Mouse (Mus musculus) embryonic facial prominence, embryonic 10.5 days (tissue): ENCODE measurements around the gene Gm15217. TPM values are rescaled to one million over a fixed set of nuclear protein-coding genes. Genes with fewer than 3 reads are reported as not detected.

Source experiments
- DNase-seq: peaks from one replicate; pipeline ENCODE4 v3.0.0-alpha.2; 2017; ENCODE audit warnings: low spot score
- H3K27ac ChIP-seq: fragments of 300-500 bp; sonication (generic); replicated peaks from 2 replicates; pipeline ENCODE4 v1.5.1; 2016; ENCODE audit warnings: mild to moderate bottlenecking
- H3K27me3 ChIP-seq: fragments of 300-500 bp; sonication (generic); replicated peaks from 2 replicates; pipeline ENCODE4 v1.6.1; 2016; ENCODE audit warnings: low read depth, mild to moderate bottlenecking; ENCODE audit not compliant: poor library complexity, severe bottlenecking
- H3K36me3 ChIP-seq: fragments of 300-500 bp; sonication (generic); replicated peaks from 2 replicates; pipeline ENCODE4 v1.6.1; 2016; ENCODE audit warnings: mild to moderate bottlenecking, moderate library complexity
- H3K4me1 ChIP-seq: fragments of 300-500 bp; sonication (generic); 2 replicates; pipeline ENCODE4 v1.6.1; 2016
- H3K4me3 ChIP-seq: fragments of 300-500 bp; sonication (generic); 2 replicates; pipeline ENCODE4 v1.5.1; 2016; ENCODE audit warnings: mild to moderate bottlenecking, moderate library complexity
- H3K9me3 ChIP-seq: fragments of 300-500 bp; sonication (generic); 2 replicates; pipeline ENCODE4 v1.6.1; 2016; ENCODE audit warnings: mild to moderate bottlenecking
- WGBS: fragments of 180-500 bp; shearing (Covaris S2); methylation state at CpG from one replicate; pipeline ENCODE4 v1.1.7; 2016; 5-methylcytosine and 5-hydroxymethylcytosine counted together
- polyA plus RNA-seq: library from polyadenylated mRNA; unstranded; fragments of >200 nt; fragmentation: Nextera tagmentation; extraction: Ambion mirVana; gene quantifications from 2 replicates; pipeline ENCODE4 v1.2.1, GENCODE M21; 2016

Gm15217 gene
- polyA plus RNA-seq, 1 experiment from 2014 or later: not detected

GRCm38 (mm10) chr14:46385701-46386477 lies 6.7 kb downstream of the Gm15217 start:
- Histone ChIP-seq H3K9me3 (no peaks in the 10 kb centered on the region), H3K36me3 (peaks cover 15% of the 10 kb centered on the region), H3K4me3 (peak overlapping the region; percentile 68), H3K4me1 (peaks cover 70% of the 10 kb centered on the region), H3K27me3 (peaks cover 93% of the 10 kb centered on the region), H3K27ac (peak overlapping the region; percentile 83)
- peak; percentile 75 for DNase-seq
- WGBS: under 1% methylated on average over 39 of the region's 39 CpGs

- peaks cover 15% of the 10 kb centered on the region for H3K36me3 ChIP-seq
- peaks cover 68% of the 10 kb centered on the region for H3K4me1 ChIP-seq
- peak overlapping the region; percentile 68 for H3K4me3 ChIP-seq
- WGBS: under 1% methylated on average over 28 of the region's 28 CpGs
- DNase-seq: no peak
- H3K9me3 ChIP-seq: no peaks in the 10 kb centered on the region
- H3K27ac ChIP-seq: peak overlapping the region; percentile 83
- H3K27me3 ChIP-seq: peaks cover 93% of the 10 kb centered on the region
Measured at GRCm38 (mm10) chr14:46386478-46387356, 7.5 kb downstream of the Gm15217 start.

- Histone ChIP-seq H3K4me3 (peak overlapping the region; percentile 68), H3K27me3 (peaks cover 93% of the 10 kb centered on the region), H3K9me3 (no peaks in the 10 kb centered on the region), H3K4me1 (peaks cover 69% of the 10 kb centered on the region), H3K27ac (peak overlapping the region; percentile 82), H3K36me3 (peaks cover 15% of the 10 kb centered on the region)
- WGBS: under 1% methylated on average over 27 of the region's 27 CpGs
- peak; percentile 93 for DNase-seq
Measured at GRCm38 (mm10) chr14:46387357-46387671, 8.1 kb downstream of the Gm15217 start.

GRCm38 (mm10) chr14:46387821-46388481 lies 8.7 kb downstream of the Gm15217 start:
- Histone ChIP-seq H3K27me3 (peaks cover 93% of the 10 kb centered on the region), H3K4me1 (peaks cover 71% of the 10 kb centered on the region), H3K4me3 (peak overlapping the region; percentile 68), H3K27ac (peak overlapping the region; percentile 82), H3K9me3 (no peaks in the 10 kb centered on the region), H3K36me3 (peaks cover 13% of the 10 kb centered on the region)
- under 1% methylated on average over 41 of the region's 41 CpGs for WGBS
- DNase-seq: peak; percentile 77

- Histone ChIP-seq H3K27ac (peak overlapping the region; percentile 82), H3K4me3 (peak overlapping the region; percentile 68), H3K36me3 (peaks cover 8% of the 10 kb centered on the region), H3K4me1 (peaks cover 71% of the 10 kb centered on the region), H3K27me3 (peaks cover 94% of the 10 kb centered on the region), H3K9me3 (no peaks in the 10 kb centered on the region)
- under 1% methylated on average over 27 of the region's 27 CpGs for WGBS
- peak; percentile 76 for DNase-seq
Measured at GRCm38 (mm10) chr14:46388636-46389035, 9.4 kb downstream of the Gm15217 start.

GRCm38 (mm10) chr14:46389438-46390248 lies 10.4 kb downstream of the Gm15217 start:
- DNase-seq: peak; percentile 30
- no peaks in the 10 kb centered on the region for H3K36me3 ChIP-seq
- H3K27me3 ChIP-seq: peaks cover 95% of the 10 kb centered on the region
- H3K4me1 ChIP-seq: peaks cover 64% of the 10 kb centered on the region
- WGBS: 5% methylated on average over 24 of the region's 24 CpGs
- no peaks in the 10 kb centered on the region for H3K9me3 ChIP-seq
- H3K4me3 ChIP-seq: peak overlapping the region; percentile 68
- peak overlapping the region; percentile 75 for H3K27ac ChIP-seq

GRCm38 (mm10) chr14:46390249-46390775 lies 11.1 kb downstream of the Gm15217 start, which contains the start of gene Bmp4:
Gene Bmp4 (minus strand): TSS chr14:46390669.
- peaks cover 92% of the 10 kb centered on the region for H3K27me3 ChIP-seq
- no peaks in the 10 kb centered on the region for H3K36me3 ChIP-seq
- peak within 1 kb of the TSS; percentile 68 for H3K4me3 ChIP-seq
- WGBS: 2% methylated on average over 26 of the region's 26 CpGs
- no peaks in the 10 kb centered on the region for H3K9me3 ChIP-seq
- H3K27ac ChIP-seq: peak within 1 kb of the TSS; percentile 75
- DNase-seq: peak; percentile 78
- peaks cover 58% of the 10 kb centered on the region for H3K4me1 ChIP-seq

- H3K27me3 ChIP-seq: peaks cover 94% of the 10 kb centered on the region
- WGBS: 45% methylated on average over 6 of the region's 6 CpGs
Measured at GRCm38 (mm10) chr14:46391621-46392170, 12.5 kb downstream of the Gm15217 start.

GRCm38 (mm10) chr14:46398091-46398695 lies 19.0 kb downstream of the Gm15217 start:
- Histone ChIP-seq H3K9me3 (no peaks in the 10 kb centered on the region), H3K27ac (no peak overlapping the region; the same call in 1 of the 2 replicates), H3K27me3 (peaks cover 78% of the 10 kb centered on the region), H3K4me1 (peaks cover 14% of the 10 kb centered on the region), H3K4me3 (peak overlapping the region; percentile 46), H3K36me3 (no peaks in the 10 kb centered on the region)
- peak; percentile 61 for DNase-seq
- 1% methylated on average over 27 of the region's 27 CpGs for WGBS

More at GRCm38 (mm10) chr14:46391621-46392170, 12.5 kb downstream of the Gm15217 start:
- H3K4me3 ChIP-seq: no peak overlapping the region
- H3K4me1 ChIP-seq: peaks cover 45% of the 10 kb centered on the region
- no peak for DNase-seq
- H3K36me3 ChIP-seq: no peaks in the 10 kb centered on the region
- H3K27ac ChIP-seq: no peak overlapping the region
- H3K9me3 ChIP-seq: no peaks in the 10 kb centered on the region

GRCm38 (mm10) chr14:46399925-46400324 lies 20.7 kb downstream of the Gm15217 start:
- no peak overlapping the region for H3K27ac ChIP-seq
- 70% methylated on average over 2 of the region's 2 CpGs for WGBS
- H3K9me3 ChIP-seq: no peaks in the 10 kb centered on the region
- peaks cover 63% of the 10 kb centered on the region for H3K27me3 ChIP-seq
- H3K36me3 ChIP-seq: no peaks in the 10 kb centered on the region
- peaks cover 14% of the 10 kb centered on the region for H3K4me1 ChIP-seq
- H3K4me3 ChIP-seq: no peak overlapping the region
- no peak for DNase-seq

- WGBS: 88% methylated on average over 3 of the region's 3 CpGs
- H3K27ac ChIP-seq: no peak overlapping the region
- DNase-seq: no peak
- no peaks in the 10 kb centered on the region for H3K36me3 ChIP-seq
- H3K4me3 ChIP-seq: no peak overlapping the region
- no peaks in the 10 kb centered on the region for H3K9me3 ChIP-seq
- H3K4me1 ChIP-seq: peaks cover 4% of the 10 kb centered on the region; the same call in 1 of the 2 replicates
- no peaks in the 10 kb centered on the region; the same call in 1 of the 2 replicates for H3K27me3 ChIP-seq
Measured at GRCm38 (mm10) chr14:46408319-46408718, 29.1 kb downstream of the Gm15217 start.
